ENCODE assay signal across 19 mouse cellular contexts in the genomic region with DNA sequence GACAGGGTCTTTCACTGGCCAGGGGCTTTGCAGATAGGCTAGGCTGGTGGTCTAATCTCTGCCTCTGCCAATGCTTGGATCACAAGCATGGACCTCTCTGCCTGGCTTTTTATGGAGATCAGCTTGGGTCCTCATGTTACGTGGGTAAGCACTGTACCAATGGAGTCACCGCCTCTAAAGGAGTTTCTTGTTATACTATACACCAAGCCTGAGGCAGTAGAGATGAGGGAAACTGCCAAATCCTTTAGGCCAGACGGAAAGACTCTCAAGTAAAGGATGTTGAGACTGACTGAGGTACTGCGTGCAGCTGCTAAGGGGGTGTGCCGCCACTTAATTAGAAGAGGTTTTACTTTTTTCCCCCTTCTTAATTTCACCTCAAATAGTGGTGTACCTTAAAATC.
"Had no signal": no experiment of that assay in that cellular context is flagged by ENCODE, and none has a peak within 500 bp of the region (broad histone marks: within the 10 kb centered on the region; RNA-seq: fewer than 3 reads in every experiment).

No protein-coding gene starts in this region.

- H3K27me3 ChIP-seq: liver, embryonic 12.5 days; liver, embryonic 15.5 days; lung, embryonic 15.5 days; megakaryocyte, embryonic 14.5 days; midbrain, embryonic 13.5 days; neural tube, embryonic 12.5 days had no signal

- H3K4me3 ChIP-seq: layer of hippocampus, adult 2 months; liver, embryonic 12.5 days; liver, embryonic 15.5 days; lung, embryonic 15.5 days; megakaryocyte, embryonic 14.5 days; midbrain, embryonic 10.5 days; midbrain, embryonic 13.5 days; neural tube, embryonic 12.5 days had no signal

- H3K9ac ChIP-seq: liver, embryonic 12.5 days; liver, embryonic 15.5 days; lung, embryonic 15.5 days; midbrain, embryonic 13.5 days; neural tube, embryonic 12.5 days had no signal

- ATAC-seq: intestine, embryonic 16.5 days; liver, embryonic 12.5 days; midbrain, embryonic 13.5 days; midbrain, embryonic 16.5 days had no signal

- H3K9me3 ChIP-seq: liver, embryonic 12.5 days; liver, embryonic 15.5 days; lung, embryonic 15.5 days; midbrain, embryonic 10.5 days; midbrain, embryonic 13.5 days; neural tube, embryonic 12.5 days had no signal

- H3K4me1 ChIP-seq: liver, embryonic 12.5 days; liver, embryonic 15.5 days; lung, embryonic 15.5 days; megakaryocyte, embryonic 14.5 days; neural tube, embryonic 12.5 days had no signal

- H3K4me2 ChIP-seq: liver, embryonic 12.5 days; liver, embryonic 15.5 days; lung, embryonic 15.5 days; midbrain, embryonic 13.5 days; neural tube, embryonic 12.5 days had no signal

- H3K27ac ChIP-seq: kidney, postnatal 0 days; layer of hippocampus, adult 2 months; liver, embryonic 12.5 days; liver, embryonic 15.5 days; lung, embryonic 15.5 days; midbrain, embryonic 10.5 days; midbrain, embryonic 13.5 days; neural tube, embryonic 12.5 days had no signal

- DNase-seq: kidney, adult 18-20 months; kidney, postnatal 25 days; layer of hippocampus, adult 9-11 months; liver; lung, adult 18-20 months; lung, postnatal 10 days; lung, postnatal 36 days; thymus, postnatal 4 days had no signal

- H3K36me3 ChIP-seq: liver, embryonic 12.5 days; liver, embryonic 15.5 days; lung, embryonic 15.5 days; midbrain, embryonic 10.5 days; midbrain, embryonic 13.5 days; neural tube, embryonic 12.5 days had no signal
